Mouse (Mus musculus): Measurements from ENCODE around the gene Acan. TPM values are rescaled to one million over a fixed set of nuclear protein-coding genes. Genes with fewer than 3 reads are reported as not detected.
A peak's percentile ranks its signal among the peaks of the same experiment; 100 is the strongest.

The Acan gene
- polyA plus RNA-seq, 1 experiment from 2014 or later, result 0.24 TPM

- peak; percentile 41; the same call in 1 of the 2 replicates for ATAC-seq
Observed at GRCm38 (mm10) chr7:79130385-79130784, 77.1 kb downstream of the Acan start.

GRCm38 (mm10) chr7:79130843-79131444, 77.7 kb downstream of the Acan start, which contains the start of gene Hapln3:
Gene Hapln3, minus strand, starts transcription at chr7:79131018.
- no peaks in the 10 kb centered on the region for H3K9me3 ChIP-seq (replicated peaks; ENCODE audit: control insufficient read depth, low read length, poor library complexity, severe bottlenecking)
- H3K4me2 ChIP-seq (ENCODE audit: low read length), result peak within 1 kb of the TSS; percentile 44
- peaks cover 6% of the 10 kb centered on the region; the same call in 1 of the 2 replicates for H3K27me3 ChIP-seq (ENCODE audit: control insufficient read depth, insufficient read depth, low read depth, low read length)
- peak within 1 kb of the TSS; percentile 22 for H3K4me3 ChIP-seq (ENCODE audit: low read depth, low read length)
- WGBS, result 6% methylated on average over 19 of the region's 19 CpGs
- H3K36me3 ChIP-seq (ENCODE audit: control insufficient read depth, insufficient read depth, low read length), result no peaks in the 10 kb centered on the region
- peak; percentile 27 for ATAC-seq
- peaks cover 9% of the 10 kb centered on the region for H3K4me1 ChIP-seq (ENCODE audit: control insufficient read depth, insufficient read depth, low read length)
- H3K9ac ChIP-seq (ENCODE audit: low read depth, low read length), result peak within 1 kb of the TSS; percentile 15; the same call in 1 of the 2 replicates
- H3K27ac ChIP-seq (ENCODE audit: low read length), result no peak within 1 kb of the TSS

More at GRCm38 (mm10) chr7:79130385-79130784, 77.1 kb downstream of the Acan start:
- Histone ChIP-seq H3K9me3 (replicated peaks; ENCODE audit: control insufficient read depth, low read length, poor library complexity, severe bottlenecking) (no peaks in the 10 kb centered on the region), H3K4me3 (ENCODE audit: low read depth, low read length) (peak overlapping the region; percentile 22), H3K36me3 (ENCODE audit: control insufficient read depth, insufficient read depth, low read length) (no peaks in the 10 kb centered on the region), H3K9ac (ENCODE audit: low read depth, low read length) (peak overlapping the region; percentile 15; the same call in 1 of the 2 replicates), H3K4me2 (ENCODE audit: low read length) (peak overlapping the region; percentile 44), H3K27me3 (ENCODE audit: control insufficient read depth, insufficient read depth, low read depth, low read length) (peaks cover 6% of the 10 kb centered on the region; the same call in 1 of the 2 replicates), H3K4me1 (ENCODE audit: control insufficient read depth, insufficient read depth, low read length) (peaks cover 9% of the 10 kb centered on the region), H3K27ac (ENCODE audit: low read length) (no peak overlapping the region)
- 18% methylated on average over 13 of the region's 13 CpGs for WGBS

GRCm38 (mm10) chr7:79133391-79133790, 80.1 kb downstream of the Acan start:
- H3K9me3 ChIP-seq (replicated peaks; ENCODE audit: control insufficient read depth, low read length, poor library complexity, severe bottlenecking), result no peaks in the 10 kb centered on the region
- H3K36me3 ChIP-seq (ENCODE audit: control insufficient read depth, insufficient read depth, low read length), result no peaks in the 10 kb centered on the region
- 44% methylated on average over 6 of the region's 6 CpGs for WGBS
- no peak overlapping the region for H3K4me3 ChIP-seq (ENCODE audit: low read depth, low read length)
- no peak overlapping the region for H3K27ac ChIP-seq (ENCODE audit: low read length)
- H3K4me2 ChIP-seq (ENCODE audit: low read length), result no peak overlapping the region
- peaks cover 9% of the 10 kb centered on the region for H3K4me1 ChIP-seq (ENCODE audit: control insufficient read depth, insufficient read depth, low read length)
- no peak for ATAC-seq
- H3K9ac ChIP-seq (ENCODE audit: low read depth, low read length), result no peak overlapping the region
- H3K27me3 ChIP-seq (ENCODE audit: control insufficient read depth, insufficient read depth, low read depth, low read length), result peaks cover 6% of the 10 kb centered on the region; the same call in 1 of the 2 replicates

GRCm38 (mm10) chr7:79139328-79139824, 86.1 kb downstream of the Acan start:
- H3K27ac ChIP-seq (ENCODE audit: low read length), result no peak overlapping the region
- H3K4me3 ChIP-seq (ENCODE audit: low read depth, low read length), result no peak overlapping the region
- no peaks in the 10 kb centered on the region for H3K9me3 ChIP-seq (replicated peaks; ENCODE audit: control insufficient read depth, low read length, poor library complexity, severe bottlenecking)
- no peaks in the 10 kb centered on the region for H3K27me3 ChIP-seq (ENCODE audit: control insufficient read depth, insufficient read depth, low read depth, low read length)
- 44% methylated on average over 6 of the region's 6 CpGs for WGBS
- no peak overlapping the region for H3K9ac ChIP-seq (ENCODE audit: low read depth, low read length)
- no peak for ATAC-seq
- H3K4me2 ChIP-seq (ENCODE audit: low read length), result no peak overlapping the region
- no peaks in the 10 kb centered on the region for H3K4me1 ChIP-seq (ENCODE audit: control insufficient read depth, insufficient read depth, low read length)
- no peaks in the 10 kb centered on the region for H3K36me3 ChIP-seq (ENCODE audit: control insufficient read depth, insufficient read depth, low read length)

GRCm38 (mm10) chr7:79139891-79140591, 86.8 kb downstream of the Acan start:
- no peak overlapping the region for H3K27ac ChIP-seq (ENCODE audit: low read length)
- no peak overlapping the region for H3K4me2 ChIP-seq (ENCODE audit: low read length)
- H3K9ac ChIP-seq (ENCODE audit: low read depth, low read length), result no peak overlapping the region
- no peak overlapping the region for H3K4me3 ChIP-seq (ENCODE audit: low read depth, low read length)
- ATAC-seq, result no peak
- H3K27me3 ChIP-seq (ENCODE audit: control insufficient read depth, insufficient read depth, low read depth, low read length), result no peaks in the 10 kb centered on the region
- no peaks in the 10 kb centered on the region for H3K9me3 ChIP-seq (replicated peaks; ENCODE audit: control insufficient read depth, low read length, poor library complexity, severe bottlenecking)
- H3K36me3 ChIP-seq (ENCODE audit: control insufficient read depth, insufficient read depth, low read length), result no peaks in the 10 kb centered on the region
- H3K4me1 ChIP-seq (ENCODE audit: control insufficient read depth, insufficient read depth, low read length), result no peaks in the 10 kb centered on the region
- WGBS, result 65% methylated on average over 4 of the region's 4 CpGs

- Histone ChIP-seq H3K4me2 (ENCODE audit: low read length) (no peak overlapping the region), H3K27me3 (ENCODE audit: control insufficient read depth, insufficient read depth, low read depth, low read length) (no peaks in the 10 kb centered on the region), H3K9me3 (replicated peaks; ENCODE audit: control insufficient read depth, low read length, poor library complexity, severe bottlenecking) (no peaks in the 10 kb centered on the region), H3K27ac (ENCODE audit: low read length) (no peak overlapping the region), H3K36me3 (ENCODE audit: control insufficient read depth, insufficient read depth, low read length) (no peaks in the 10 kb centered on the region), H3K4me3 (ENCODE audit: low read depth, low read length) (no peak overlapping the region), H3K9ac (ENCODE audit: low read depth, low read length) (no peak overlapping the region), H3K4me1 (ENCODE audit: control insufficient read depth, insufficient read depth, low read length) (no peaks in the 10 kb centered on the region)
- no peak for ATAC-seq
- WGBS, result 23% methylated on average over 8 of the region's 8 CpGs
Observed at GRCm38 (mm10) chr7:79140897-79141296, 87.6 kb downstream of the Acan start.

GRCm38 (mm10) chr7:79147011-79147837, 93.9 kb downstream of the Acan start:
- H3K9ac ChIP-seq (ENCODE audit: low read depth, low read length), result no peak overlapping the region; the same call in 1 of the 2 replicates
- peak overlapping the region; percentile 96 for H3K4me2 ChIP-seq (ENCODE audit: low read length)
- peaks cover 8% of the 10 kb centered on the region; the same call in 1 of the 2 replicates for H3K4me1 ChIP-seq (ENCODE audit: control insufficient read depth, insufficient read depth, low read length)
- H3K4me3 ChIP-seq (ENCODE audit: low read depth, low read length), result peak overlapping the region; percentile 56
- ATAC-seq, result no peak
- peaks cover 3% of the 10 kb centered on the region; the same call in 1 of the 2 replicates for H3K27me3 ChIP-seq (ENCODE audit: control insufficient read depth, insufficient read depth, low read depth, low read length)
- WGBS, result 59% methylated on average over 12 of the region's 12 CpGs
- no peak overlapping the region for H3K27ac ChIP-seq (ENCODE audit: low read length)
- no peaks in the 10 kb centered on the region for H3K9me3 ChIP-seq (replicated peaks; ENCODE audit: control insufficient read depth, low read length, poor library complexity, severe bottlenecking)
- no peaks in the 10 kb centered on the region for H3K36me3 ChIP-seq (ENCODE audit: control insufficient read depth, insufficient read depth, low read length)

GRCm38 (mm10) chr7:79147931-79148653, 94.8 kb downstream of the Acan start:
- Histone ChIP-seq H3K36me3 (ENCODE audit: control insufficient read depth, insufficient read depth, low read length) (no peaks in the 10 kb centered on the region), H3K4me1 (ENCODE audit: control insufficient read depth, insufficient read depth, low read length) (peaks cover 8% of the 10 kb centered on the region; the same call in 1 of the 2 replicates), H3K9ac (ENCODE audit: low read depth, low read length) (peak overlapping the region; percentile 64), H3K4me2 (ENCODE audit: low read length) (peak overlapping the region; percentile 96), H3K27ac (ENCODE audit: low read length) (no peak overlapping the region), H3K27me3 (ENCODE audit: control insufficient read depth, insufficient read depth, low read depth, low read length) (peaks cover 3% of the 10 kb centered on the region; the same call in 1 of the 2 replicates), H3K4me3 (ENCODE audit: low read depth, low read length) (peak overlapping the region; percentile 56), H3K9me3 (replicated peaks; ENCODE audit: control insufficient read depth, low read length, poor library complexity, severe bottlenecking) (no peaks in the 10 kb centered on the region)
- WGBS, result 1% methylated on average over 20 of the region's 20 CpGs
- ATAC-seq, result no peak
